ENCODE assay signal across 40 mouse cellular contexts in genomic region chr6:78340296-78340695, GRCm38 (mm10). TPM values are rescaled to one million over a fixed set of nuclear protein-coding genes. Genes with fewer than 3 reads are reported as not detected.
A peak's percentile ranks its signal among the peaks of the same experiment; 100 is the strongest.
DNase-seq lines count a peak whose midpoint lies in the region; ATAC-seq lines count a peak whose summit lies in the region.
"Had no signal": no experiment of that assay in that cellular context is flagged by ENCODE, and none has a peak within 500 bp of the region (broad histone marks: within the 10 kb centered on the region; RNA-seq: fewer than 3 reads in every experiment).

No protein-coding gene starts in this region.

- ATAC-seq in liver, embryonic 11.5 days (replicated peaks; ENCODE audit: low FRiP score), result no peak
- ATAC-seq: forebrain, embryonic 13.5 days; hindbrain, postnatal 0 days; intestine, embryonic 15.5 days; midbrain, embryonic 16.5 days; Patski had no signal

- DNase-seq in layer of hippocampus, adult 11-12 months (ENCODE audit: low spot score), result peak; percentile 6
- DNase-seq in layer of hippocampus, postnatal 10 days (ENCODE audit: low spot score in 2 of 2), result no peak
- DNase-seq in right cerebral cortex, adult 18-20 months, result peak; percentile 56
- DNase-seq in right cerebral cortex, postnatal 4 days, result no peak
- peak; percentile 7 to 22 for DNase-seq in left cerebral cortex, postnatal 36 days (ENCODE audit: low spot score in 2 of 2)
- DNase-seq in lung, postnatal 36 days, result no peak
- DNase-seq in liver, embryonic 11.5 days (ENCODE audit: low spot score), result no peak
- DNase-seq: adrenal gland, postnatal 10 days; cerebellum, adult 11 months; cerebellum, adult 9-10 months; cerebellum, postnatal 36 days; gastrocnemius, postnatal 14 days; kidney, adult 2 months; kidney, postnatal 36 days; lung, adult 2 months; lung, postnatal 10 days; spleen, adult 18-20 months; thymus, adult 18-20 months; thymus, postnatal 36 days had no signal

- no peaks in the 10 kb centered on the region for H3K4me1 ChIP-seq in liver, embryonic 11.5 days (replicated peaks; ENCODE audit: control insufficient read depth, insufficient read depth, low read length)
- H3K4me1 ChIP-seq: forebrain, embryonic 13.5 days; heart, embryonic 15.5 days; intestine, embryonic 15.5 days; limb, embryonic 10.5 days; limb, embryonic 15.5 days had no signal

- no peak overlapping the region for H3K4me2 ChIP-seq in liver, embryonic 11.5 days
- H3K4me2 ChIP-seq: forebrain, embryonic 13.5 days; heart, embryonic 15.5 days; intestine, embryonic 15.5 days; limb, embryonic 15.5 days; midbrain, embryonic 11.5 days had no signal

- no peak overlapping the region for H3K4me3 ChIP-seq in liver, embryonic 11.5 days (ENCODE audit: low read depth, low read length)
- H3K4me3 ChIP-seq: forebrain, embryonic 13.5 days; heart, embryonic 15.5 days; intestine, embryonic 15.5 days; limb, embryonic 10.5 days; limb, embryonic 15.5 days had no signal

- no peaks in the 10 kb centered on the region for H3K27me3 ChIP-seq in liver, embryonic 11.5 days (replicated peaks; ENCODE audit: control insufficient read depth, insufficient read depth, low read length)
- H3K27me3 ChIP-seq: forebrain, embryonic 13.5 days; heart, embryonic 15.5 days; intestine, embryonic 15.5 days; limb, embryonic 15.5 days had no signal

- no peaks in the 10 kb centered on the region for H3K9me3 ChIP-seq in liver, embryonic 11.5 days (ENCODE audit: control insufficient read depth, low read length)
- H3K9me3 ChIP-seq: forebrain, embryonic 13.5 days; heart, embryonic 15.5 days; intestine, embryonic 15.5 days; limb, embryonic 10.5 days; limb, embryonic 15.5 days had no signal

- no peaks in the 10 kb centered on the region for H3K36me3 ChIP-seq in liver, embryonic 11.5 days (ENCODE audit: control insufficient read depth, insufficient read depth, low read length)
- H3K36me3 ChIP-seq: heart, embryonic 15.5 days; intestine, embryonic 15.5 days; limb, embryonic 10.5 days; limb, embryonic 15.5 days had no signal

- no peak overlapping the region for H3K27ac ChIP-seq in liver, embryonic 11.5 days (ENCODE audit: low read depth, low read length)
- H3K27ac ChIP-seq: forebrain, embryonic 13.5 days; heart, embryonic 15.5 days; hindbrain, postnatal 0 days; intestine, embryonic 15.5 days; limb, embryonic 10.5 days; limb, embryonic 15.5 days; liver, embryonic 14.5 days had no signal

- no peak overlapping the region for H3K9ac ChIP-seq in liver, embryonic 11.5 days (ENCODE audit: low read depth, low read length)
- H3K9ac ChIP-seq: forebrain, embryonic 13.5 days; heart, embryonic 15.5 days; intestine, embryonic 15.5 days; limb, embryonic 15.5 days; liver, embryonic 14.5 days had no signal

- intact Hi-C loops in left cerebral cortex, postnatal 36 days (cut with DNase I), result no loop called here

RNA-seq across cellular contexts. Expression of gene Reg3b, which starts 30.2 kb away (rescaled TPM):
- total RNA-seq in layer of hippocampus, postnatal 10 days (2021), result not detected
- total RNA-seq in left cerebral cortex, postnatal 36 days (2021), result under 1 TPM in 1 of 2 experiments, not detected in 1; 0.42 TPM
- not detected in 2 replicates for polyA plus RNA-seq in liver, embryonic 11.5 days (2014; fragmentation: Nextera tagmentation; extraction: Ambion mirVana)
- total RNA-seq: adrenal gland, postnatal 10 days; gastrocnemius, postnatal 14 days; granulocyte monocyte progenitor cell, adult 5-6 weeks; heart, postnatal 25 days; layer of hippocampus, adult 8-10 months; megakaryocyte progenitor cell, adult 5-6 weeks; MEL; neutrophil, adult 5-6 weeks had no signal
- polyA plus RNA-seq: embryonic facial prominence, embryonic 11.5 days; forebrain, embryonic 13.5 days; heart, embryonic 15.5 days; hindbrain, embryonic 11.5 days; kidney, adult 2 months; kidney, embryonic 16.5 days; limb, embryonic 10.5 days; limb, embryonic 15.5 days; liver, embryonic 14.5 days; lung, adult 2 months; midbrain, embryonic 11.5 days; neural tube, embryonic 11.5 days; Patski had no signal

RNA-seq across cellular contexts. Expression of gene Reg3d, which starts 38.4 kb away (rescaled TPM):
- not detected for total RNA-seq in layer of hippocampus, postnatal 10 days (2021)
- total RNA-seq in left cerebral cortex, postnatal 36 days (2021), result not detected
- not detected in 2 replicates for polyA plus RNA-seq in liver, embryonic 11.5 days (2014; fragmentation: Nextera tagmentation; extraction: Ambion mirVana)
- total RNA-seq: adrenal gland, postnatal 10 days; gastrocnemius, postnatal 14 days; granulocyte monocyte progenitor cell, adult 5-6 weeks; heart, postnatal 25 days; hindbrain, postnatal 0 days; layer of hippocampus, adult 8-10 months; megakaryocyte progenitor cell, adult 5-6 weeks; MEL; neutrophil, adult 5-6 weeks had no signal
- polyA plus RNA-seq: embryonic facial prominence, embryonic 11.5 days; forebrain, embryonic 13.5 days; heart, embryonic 15.5 days; hindbrain, embryonic 11.5 days; hindbrain, postnatal 0 days; kidney, adult 2 months; kidney, embryonic 16.5 days; limb, embryonic 10.5 days; limb, embryonic 15.5 days; liver, embryonic 14.5 days; lung, adult 2 months; midbrain, embryonic 11.5 days; midbrain, embryonic 16.5 days; neural tube, embryonic 11.5 days; Patski had no signal

RNA-seq across cellular contexts. Expression of gene Reg3a, which starts 40.2 kb away (rescaled TPM):
- total RNA-seq in layer of hippocampus, postnatal 10 days (2021), result not detected
- total RNA-seq in left cerebral cortex, postnatal 36 days (2021), result not detected
- not detected in 2 replicates for polyA plus RNA-seq in liver, embryonic 11.5 days (2014; fragmentation: Nextera tagmentation; extraction: Ambion mirVana)
- total RNA-seq: adrenal gland, postnatal 10 days; gastrocnemius, postnatal 14 days; granulocyte monocyte progenitor cell, adult 5-6 weeks; heart, postnatal 25 days; layer of hippocampus, adult 8-10 months; megakaryocyte progenitor cell, adult 5-6 weeks; MEL; neutrophil, adult 5-6 weeks had no signal
- polyA plus RNA-seq: embryonic facial prominence, embryonic 11.5 days; forebrain, embryonic 13.5 days; heart, embryonic 15.5 days; hindbrain, embryonic 11.5 days; hindbrain, postnatal 0 days; intestine, embryonic 15.5 days; kidney, adult 2 months; kidney, embryonic 16.5 days; limb, embryonic 10.5 days; limb, embryonic 15.5 days; liver, embryonic 14.5 days; lung, adult 2 months; midbrain, embryonic 11.5 days; midbrain, embryonic 16.5 days; neural tube, embryonic 11.5 days; Patski; stomach, embryonic 16.5 days had no signal

RNA-seq across cellular contexts. Expression of gene Reg2, which starts 55.1 kb away (rescaled TPM):
- not detected for total RNA-seq in layer of hippocampus, postnatal 10 days (2021)
- not detected for total RNA-seq in left cerebral cortex, postnatal 36 days (2021)
- not detected in 2 replicates for polyA plus RNA-seq in liver, embryonic 11.5 days (2014; fragmentation: Nextera tagmentation; extraction: Ambion mirVana)
- total RNA-seq: adrenal gland, postnatal 10 days; gastrocnemius, postnatal 14 days; granulocyte monocyte progenitor cell, adult 5-6 weeks; heart, postnatal 25 days; hindbrain, postnatal 0 days; layer of hippocampus, adult 8-10 months; megakaryocyte progenitor cell, adult 5-6 weeks; MEL; neutrophil, adult 5-6 weeks had no signal
- polyA plus RNA-seq: embryonic facial prominence, embryonic 11.5 days; forebrain, embryonic 13.5 days; heart, embryonic 15.5 days; hindbrain, embryonic 11.5 days; hindbrain, postnatal 0 days; intestine, embryonic 15.5 days; kidney, adult 2 months; kidney, embryonic 16.5 days; limb, embryonic 10.5 days; limb, embryonic 15.5 days; liver, embryonic 14.5 days; lung, adult 2 months; midbrain, embryonic 11.5 days; midbrain, embryonic 16.5 days; neural tube, embryonic 11.5 days; Patski; stomach, embryonic 16.5 days had no signal

Comparison
In these comparisons a context has a peak if more than half of its experiments do, and no peak if none do; other contexts are left out.
1. DNase-seq: peak in layer of hippocampus, adult 11-12 months (single experiment), right cerebral cortex, adult 18-20 months (single experiment) and left cerebral cortex, postnatal 36 days (2 of 2); none in layer of hippocampus, postnatal 10 days (0 of 2), right cerebral cortex, postnatal 4 days (single experiment), lung, postnatal 36 days (single experiment) and liver, embryonic 11.5 days (single experiment).